Mouse (Mus musculus): ENCODE measurements around the gene Trim7. TPM values are rescaled to one million over a fixed set of nuclear protein-coding genes. Genes with fewer than 3 reads are reported as not detected.
A peak's percentile ranks its signal among the peaks of the same experiment; 100 is the strongest.
"Not testable (repeated sequence)": the region's sequence is repeated elsewhere in the genome, so short reads cannot be mapped to it uniquely, and the experiment has no call there.

Gene Trim7
- polyA plus RNA-seq (2017; shearing (Covaris generic)) = 1 to 10 TPM in 1 of 2 experiments, under 1 TPM in 1; 0.52 to 1.1 TPM

GRCm38 (mm10) chr11:48825979-48826751, at the start of gene Trim7, which contains the start of gene Gm12184:
Trim7 (plus strand) TSS chr11:48826140.
Gm12184 (minus strand) TSS chr11:48826655.
- ATAC-seq = peak; percentile 10

- no peak for ATAC-seq
Observed at GRCm38 (mm10) chr11:48776664-48777063, 49.3 kb upstream of the Trim7 start.

- ATAC-seq = no peak
Observed at GRCm38 (mm10) chr11:48777303-48777702, 48.6 kb upstream of the Trim7 start.

- ATAC-seq = no peak
Observed at GRCm38 (mm10) chr11:48779450-48779849, 46.5 kb upstream of the Trim7 start.

GRCm38 (mm10) chr11:48782243-48782642, 43.7 kb upstream of the Trim7 start:
- no peak for ATAC-seq

- peak; percentile 96 for ATAC-seq
Observed at GRCm38 (mm10) chr11:48787455-48788211, 38.3 kb upstream of the Trim7 start.

GRCm38 (mm10) chr11:48788311-48789089, 37.4 kb upstream of the Trim7 start:
- peak; percentile 54 for ATAC-seq

GRCm38 (mm10) chr11:48789215-48789614, 36.7 kb upstream of the Trim7 start:
- no peak for ATAC-seq

GRCm38 (mm10) chr11:48789973-48790823, 35.7 kb upstream of the Trim7 start:
- ATAC-seq = peak; percentile 33

GRCm38 (mm10) chr11:48790946-48791345, 35.0 kb upstream of the Trim7 start:
- no peak for ATAC-seq

GRCm38 (mm10) chr11:48791894-48792293, 34.0 kb upstream of the Trim7 start:
- not testable (repeated sequence) for ATAC-seq

GRCm38 (mm10) chr11:48793184-48793583, 32.8 kb upstream of the Trim7 start:
- ATAC-seq = no peak

GRCm38 (mm10) chr11:48795221-48795620, 30.7 kb upstream of the Trim7 start:
- ATAC-seq = no peak

GRCm38 (mm10) chr11:48796290-48796689, 29.6 kb upstream of the Trim7 start:
- ATAC-seq = no peak

GRCm38 (mm10) chr11:48797287-48797686, 28.7 kb upstream of the Trim7 start:
- no peak for ATAC-seq

- ATAC-seq = no peak
Observed at GRCm38 (mm10) chr11:48798308-48798707, 27.6 kb upstream of the Trim7 start.

- no peak for ATAC-seq
Observed at GRCm38 (mm10) chr11:48798984-48799920, 26.7 kb upstream of the Trim7 start.

GRCm38 (mm10) chr11:48799921-48800701, 25.8 kb upstream of the Trim7 start, which contains the start of gene Rack1:
Rack1 (plus strand) TSS chr11:48800332.
- ATAC-seq = peak; percentile 91

- no peak for ATAC-seq
Observed at GRCm38 (mm10) chr11:48801831-48802772, 23.8 kb upstream of the Trim7 start.
